Mouse (Mus musculus): Measurements from ENCODE around the gene Ptgir. TPM values are rescaled to one million over a fixed set of nuclear protein-coding genes. Genes with fewer than 3 reads are reported as not detected.
"Not testable (repeated sequence)": the region's sequence is repeated elsewhere in the genome, so short reads cannot be mapped to it uniquely, and the experiment has no call there.

Gene Ptgir
- polyA plus RNA-seq, 1 experiment, result 0.04 TPM

DNA sequence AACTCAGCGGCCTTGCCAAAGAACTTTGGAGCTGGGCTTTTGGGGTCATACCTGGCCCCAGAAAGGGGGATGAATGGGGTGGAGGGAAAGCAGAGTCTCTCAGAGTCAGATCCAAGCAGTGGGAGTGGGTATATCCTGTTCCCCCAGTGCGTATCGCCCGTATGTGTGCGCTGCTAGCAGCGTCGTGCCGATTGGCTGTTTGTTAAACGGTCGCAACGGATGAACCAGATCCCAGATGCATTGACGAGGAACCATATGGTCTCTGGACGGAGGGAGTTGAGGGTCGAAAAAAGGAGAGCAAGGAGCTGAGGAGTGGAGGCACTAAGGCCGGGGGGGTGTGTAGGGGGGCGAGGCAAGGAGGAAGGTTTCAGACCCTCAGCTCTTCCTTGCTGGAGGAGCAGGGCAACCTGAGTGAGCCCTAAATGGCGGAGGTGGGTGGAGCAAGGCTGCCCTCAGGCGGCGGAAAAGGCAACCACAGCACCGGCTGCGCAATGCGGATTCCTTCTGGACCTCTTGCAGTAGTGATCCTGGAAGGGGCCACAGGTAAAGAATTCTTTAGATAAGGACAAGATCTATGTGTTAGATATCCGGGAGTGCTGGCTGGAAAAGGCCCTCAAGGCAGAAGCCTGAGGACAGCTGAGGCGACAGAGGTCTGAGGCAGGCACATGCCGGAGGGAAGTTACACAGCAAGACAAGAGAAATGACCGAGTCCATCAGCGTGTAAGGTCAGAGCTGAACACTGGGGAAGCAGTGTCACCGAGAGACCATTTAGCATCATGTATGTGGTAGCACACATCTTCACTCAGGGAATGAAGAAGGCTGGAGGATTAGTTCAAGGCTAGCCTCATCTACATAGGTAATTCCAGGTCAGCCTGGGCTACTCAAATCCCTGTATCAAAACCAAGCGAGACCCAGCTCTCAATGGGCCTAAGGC lies 43.9 kb downstream of the Ptgir start:
- Histone ChIP-seq H3K36me3 (ENCODE audit: control insufficient read depth) (no peaks in the 10 kb centered on the region), H3K27me3 (ENCODE audit: control insufficient read depth) (peaks cover 55% of the 10 kb centered on the region), H3K9me3 (ENCODE audit: control insufficient read depth, low read length) (no peaks in the 10 kb centered on the region; the same call in 1 of the 2 replicates), H3K4me1 (ENCODE audit: control insufficient read depth) (peaks cover 8% of the 10 kb centered on the region), H3K4me3 (replicated peaks) (peak overlapping the region; percentile 2)
- TF ChIP-seq GATA1 (IDR thresholded peaks at IDR 0.05; ENCODE audit: low read length) (no peak), TAL1 (IDR thresholded peaks at IDR 0.05; ENCODE audit: low read length) (no peak)

DNA sequence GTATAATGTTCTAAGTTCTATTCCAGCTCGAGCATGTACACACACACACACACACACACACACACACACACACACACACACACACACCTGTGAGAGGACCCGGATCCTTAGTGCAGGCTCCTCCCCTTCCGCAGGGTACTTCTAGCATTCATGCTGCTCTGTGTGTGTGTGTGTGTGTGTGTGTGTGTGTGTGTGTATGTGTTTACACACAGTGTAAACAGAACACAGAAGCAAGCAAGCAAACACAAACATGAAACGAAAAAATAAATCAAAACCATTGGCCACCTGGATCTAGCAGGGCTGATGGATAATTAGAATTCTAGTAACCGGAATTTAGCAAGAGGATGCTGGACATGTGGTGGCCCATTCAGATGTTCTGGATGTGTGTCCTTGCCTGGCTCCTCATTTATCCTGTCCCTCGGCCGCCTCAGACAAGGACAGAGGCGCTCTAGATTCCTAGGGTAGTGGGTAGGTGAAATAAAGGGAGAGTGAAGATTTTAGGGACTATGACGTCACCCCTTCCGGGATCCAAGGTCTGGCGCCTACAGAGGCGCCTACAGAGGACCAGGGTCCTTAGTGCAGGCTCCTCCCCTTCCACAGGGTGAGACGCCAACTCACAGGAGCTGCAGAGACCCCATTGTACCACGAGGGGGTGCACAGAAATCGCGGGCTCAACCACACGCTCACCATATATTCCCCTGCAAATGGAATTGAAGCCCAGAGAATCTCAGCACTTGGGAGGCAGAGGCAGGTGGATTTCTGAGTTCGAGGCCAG lies 44.8 kb downstream of the Ptgir start:
- H3K27me3 ChIP-seq (ENCODE audit: control insufficient read depth), result peaks cover 46% of the 10 kb centered on the region
- no peaks in the 10 kb centered on the region; the same call in 1 of the 2 replicates for H3K9me3 ChIP-seq (ENCODE audit: control insufficient read depth, low read length)
- TF ChIP-seq GATA1 (IDR thresholded peaks at IDR 0.05; ENCODE audit: low read length) (no peak), TAL1 (IDR thresholded peaks at IDR 0.05; ENCODE audit: low read length) (no peak)
- H3K4me1 ChIP-seq (ENCODE audit: control insufficient read depth), result peaks cover 8% of the 10 kb centered on the region
- H3K4me3 ChIP-seq (replicated peaks), result no peak overlapping the region
- H3K36me3 ChIP-seq (ENCODE audit: control insufficient read depth), result no peaks in the 10 kb centered on the region

DNA sequence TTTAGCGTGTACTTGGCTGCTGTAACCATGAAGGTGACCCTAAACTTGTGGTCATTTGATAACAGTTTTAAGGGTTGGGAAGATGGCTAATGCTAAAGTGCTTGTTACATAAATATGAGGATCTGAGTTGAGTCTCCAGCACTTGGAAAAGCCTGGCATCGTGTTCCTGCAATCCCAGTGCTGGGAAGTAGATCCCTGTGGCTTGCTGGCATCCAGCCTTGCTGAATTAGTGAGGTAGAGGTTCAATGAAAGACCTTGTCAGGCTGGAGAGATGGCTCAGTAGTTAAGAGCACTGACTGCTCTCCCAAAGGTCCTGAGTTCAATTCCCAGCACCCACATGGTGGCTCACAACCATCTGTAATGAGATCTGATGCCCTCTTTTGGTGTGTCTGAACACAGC lies 47.5 kb downstream of the Ptgir start:
- peaks cover 19% of the 10 kb centered on the region for H3K27me3 ChIP-seq (ENCODE audit: control insufficient read depth)
- H3K9me3 ChIP-seq (ENCODE audit: control insufficient read depth, low read length); H3K4me3 ChIP-seq (replicated peaks); H3K4me1 ChIP-seq (ENCODE audit: control insufficient read depth); H3K36me3 ChIP-seq (ENCODE audit: control insufficient read depth): not testable (repeated sequence)

DNA sequence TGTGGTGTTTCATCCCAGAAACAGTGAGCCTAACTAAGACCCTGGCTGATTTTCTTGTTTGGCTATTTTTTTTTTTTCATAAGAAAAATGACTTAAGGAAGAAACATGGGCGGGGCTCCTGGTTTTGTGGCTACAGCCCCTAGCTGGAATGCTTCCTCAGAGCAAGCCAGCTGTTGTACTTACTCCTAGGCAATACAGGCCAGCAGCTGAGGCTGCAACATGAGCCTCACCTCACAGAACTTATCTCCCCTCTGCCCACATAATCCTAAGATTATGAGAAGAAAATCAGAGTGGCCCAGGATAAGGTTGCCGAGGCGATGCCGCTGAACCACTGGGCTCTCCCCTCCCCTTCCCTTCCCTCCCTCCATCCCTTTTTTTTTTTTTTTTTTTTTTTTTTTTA lies 49.4 kb downstream of the Ptgir start:
- no peaks in the 10 kb centered on the region for H3K9me3 ChIP-seq (ENCODE audit: control insufficient read depth, low read length)

DNA sequence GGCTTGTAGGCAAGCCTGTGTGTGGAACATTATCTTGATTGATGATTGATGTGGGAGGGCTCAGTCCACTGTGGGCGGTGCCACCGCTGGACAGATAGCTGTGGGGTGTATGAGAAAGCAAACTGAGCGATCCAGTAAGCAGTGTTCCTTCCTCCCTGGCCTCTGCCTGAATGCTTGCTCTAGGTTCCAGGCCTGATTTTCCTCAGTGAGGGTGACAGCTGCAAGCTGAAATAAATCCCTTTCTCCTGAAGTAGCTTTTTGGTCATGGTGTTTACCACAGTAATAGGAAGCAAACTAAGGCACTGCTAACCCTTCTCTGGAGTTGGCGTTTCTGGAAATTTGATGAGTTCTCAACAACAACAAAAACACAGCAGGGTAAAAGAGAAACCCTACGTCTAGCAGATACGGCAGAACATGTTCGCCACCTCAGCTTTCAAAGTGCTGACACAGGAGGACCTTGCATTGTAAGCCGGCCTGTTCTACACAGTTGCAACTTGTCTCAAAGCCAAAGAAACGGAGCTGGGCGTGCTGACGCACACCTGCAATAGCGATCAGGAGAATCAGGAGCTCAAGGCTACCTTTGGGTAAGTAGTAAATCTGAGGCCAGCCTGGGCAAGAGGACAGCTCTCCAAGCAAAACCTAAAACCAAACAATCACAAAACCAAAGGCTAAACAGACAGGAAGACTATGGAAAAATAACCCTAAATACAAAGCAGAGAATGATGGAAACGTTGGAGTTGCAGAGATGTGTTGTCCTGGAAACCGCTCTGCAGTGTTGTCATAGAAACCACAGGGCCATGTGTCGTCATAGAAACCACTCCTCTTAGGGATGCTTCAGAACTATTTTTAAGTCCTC lies 50.3 kb downstream of the Ptgir start:
- Histone ChIP-seq H3K4me1 (ENCODE audit: control insufficient read depth) (no peaks in the 10 kb centered on the region), H3K9me3 (ENCODE audit: control insufficient read depth, low read length) (no peaks in the 10 kb centered on the region)
- TF ChIP-seq GATA1 (IDR thresholded peaks at IDR 0.05; ENCODE audit: low read length), result no peak

More for the DNA sequence above, 49.4 kb downstream of the Ptgir start:
- H3K4me1 ChIP-seq (ENCODE audit: control insufficient read depth), result no peaks in the 10 kb centered on the region
- no peak overlapping the region for H3K4me3 ChIP-seq (replicated peaks)
- peaks cover 4% of the 10 kb centered on the region; the same call in 1 of the 2 replicates for H3K27me3 ChIP-seq (ENCODE audit: control insufficient read depth)
- TF ChIP-seq TAL1 (IDR thresholded peaks at IDR 0.05; ENCODE audit: low read length), result no peak
- no peak for TF ChIP-seq GATA1 (IDR thresholded peaks at IDR 0.05; ENCODE audit: low read length)
- H3K36me3 ChIP-seq (ENCODE audit: control insufficient read depth), result no peaks in the 10 kb centered on the region

DNA sequence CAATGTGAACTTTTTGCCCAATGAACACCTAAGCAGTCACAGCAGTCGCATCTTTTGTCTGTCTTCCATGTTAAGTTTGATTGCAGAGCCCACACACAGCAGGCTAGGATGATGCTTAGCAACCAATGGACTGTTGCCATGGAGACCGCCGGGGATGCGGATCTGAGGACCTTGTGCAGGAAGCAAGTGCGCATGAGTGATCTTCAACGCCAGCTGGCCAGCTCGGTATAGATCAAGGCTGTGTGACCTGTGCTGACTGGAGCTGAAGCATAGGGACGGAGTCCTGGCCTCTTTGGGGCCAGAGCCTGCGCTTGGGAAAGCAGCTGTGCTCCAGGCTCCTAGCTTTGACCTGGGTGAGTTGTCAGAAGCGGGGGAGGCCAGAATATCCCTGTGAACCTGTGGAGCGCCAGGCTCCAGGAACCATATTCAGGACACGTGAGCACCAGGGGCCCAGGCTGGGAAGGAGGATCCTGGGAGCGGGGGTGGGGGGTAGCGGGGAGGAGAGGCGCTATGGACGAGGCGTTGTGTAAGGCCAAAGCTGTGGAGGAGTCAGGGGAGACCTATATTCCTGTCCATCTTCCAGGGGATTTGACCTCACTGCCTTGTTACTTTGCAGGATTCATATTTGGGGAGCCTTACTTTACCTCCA lies 53.4 kb downstream of the Ptgir start, which contains the start of gene Pnmal1:
TSS of gene Pnmal1 (plus strand) at position 141 of the 649 bp plus-strand sequence.
- Histone ChIP-seq H3K4me3 (replicated peaks) (no peak within 1 kb of the TSS), H3K36me3 (ENCODE audit: control insufficient read depth) (no peaks in the 10 kb centered on the region), H3K4me1 (ENCODE audit: control insufficient read depth) (no peaks in the 10 kb centered on the region), H3K9me3 (ENCODE audit: control insufficient read depth, low read length) (no peaks in the 10 kb centered on the region), H3K27me3 (ENCODE audit: control insufficient read depth) (peaks cover 4% of the 10 kb centered on the region; the same call in 1 of the 2 replicates)
- no peak for TF ChIP-seq TAL1 (IDR thresholded peaks at IDR 0.05; ENCODE audit: low read length)
- TF ChIP-seq GATA1 (IDR thresholded peaks at IDR 0.05; ENCODE audit: low read length), result no peak

More for the DNA sequence above, 50.3 kb downstream of the Ptgir start:
- Histone ChIP-seq H3K27me3 (ENCODE audit: control insufficient read depth) (peaks cover 4% of the 10 kb centered on the region; the same call in 1 of the 2 replicates), H3K36me3 (ENCODE audit: control insufficient read depth) (no peaks in the 10 kb centered on the region), H3K4me3 (replicated peaks) (no peak overlapping the region)

Other genes starting within 250 kb of the Ptgir start
- not detected in 2 replicates for gene Ceacam15, start 230.8 kb upstream of the Ptgir start, polyA plus RNA-seq (2012)
- gene Ceacam9, start 184.6 kb upstream of the Ptgir start, polyA plus RNA-seq (2012), result not detected in 2 replicates
- 136 and 162 TPM in 2 replicates for gene Ap2s1, start 168.1 kb upstream of the Ptgir start, polyA plus RNA-seq (2012)
- 24.9 and 33.8 TPM in 2 replicates for gene Slc1a5, start 125.2 kb upstream of the Ptgir start, polyA plus RNA-seq (2012)
- gene Strn4, start 90.6 kb upstream of the Ptgir start, polyA plus RNA-seq (2012), result 11.1 and 11.3 TPM in 2 replicates
- gene Fkrp, start 89.8 kb upstream of the Ptgir start, polyA plus RNA-seq (2012), result 1.2 and 1.5 TPM in 2 replicates
- 0.61 and 0.66 TPM in 2 replicates for gene Prkd2, start 63.6 kb upstream of the Ptgir start, polyA plus RNA-seq (2012)
- 0.02 TPM in 2 replicates for gene Dact3, start 31.2 kb upstream of the Ptgir start, polyA plus RNA-seq (2012)
- gene Gng8, start 14.7 kb upstream of the Ptgir start, polyA plus RNA-seq (2012), result not detected in 2 replicates
- 185 and 208 TPM in 2 replicates for gene Calm3, start 17.6 kb downstream of the Ptgir start, polyA plus RNA-seq (2012)
- 0.02 TPM in 1 of 2 replicates, not detected in the other for gene Pnmal2, start 38.2 kb downstream of the Ptgir start, polyA plus RNA-seq (2012)
- gene Pnmal1, start 53.2 kb downstream of the Ptgir start, polyA plus RNA-seq (2012), result not detected in 2 replicates
- gene Gm42372, start 76.6 kb downstream of the Ptgir start, polyA plus RNA-seq (2012), result not detected in 2 replicates
- 0.05 and 0.08 TPM in 2 replicates for gene Ccdc8, start 86.2 kb downstream of the Ptgir start, polyA plus RNA-seq (2012)
- 7.3 and 7.7 TPM in 2 replicates for gene Ppp5c, start 121.4 kb downstream of the Ptgir start, polyA plus RNA-seq (2012)
- gene Hif3a, start 155.9 kb downstream of the Ptgir start, polyA plus RNA-seq (2012), result 7.8 and 8.0 TPM in 2 replicates
- gene Psg16, start 167.6 kb downstream of the Ptgir start, polyA plus RNA-seq (2012), result not detected in 2 replicates
- not detected in 2 replicates for gene Ceacam3, start 243.8 kb downstream of the Ptgir start, polyA plus RNA-seq (2012)